ENCODE assay signal across 13 mouse cellular contexts in genomic region chr5:33222841-33223744, GRCm38 (mm10). TPM values are rescaled to one million over a fixed set of nuclear protein-coding genes. Genes with fewer than 3 reads are reported as not detected.
DNase-seq lines count a peak whose midpoint lies in the region; ATAC-seq and TF ChIP-seq lines count a peak whose summit lies in the region.
"Had no signal": no experiment of that assay in that cellular context is flagged by ENCODE, and none has a peak within 500 bp of the region (broad histone marks: within the 10 kb centered on the region; RNA-seq: fewer than 3 reads in every experiment).

No protein-coding gene starts in this region.

- no peaks in the 10 kb centered on the region for H3K36me3 ChIP-seq in lung, embryonic 15.5 days
- no peaks in the 10 kb centered on the region for H3K36me3 ChIP-seq in limb, embryonic 10.5 days
- H3K36me3 ChIP-seq in stomach, postnatal 0 days (ENCODE audit: control insufficient read depth, insufficient read depth, low read length): no peaks in the 10 kb centered on the region
- H3K36me3 ChIP-seq in midbrain, embryonic 14.5 days (ENCODE audit: control insufficient read depth, insufficient read depth, low read length): no peaks in the 10 kb centered on the region
- H3K36me3 ChIP-seq: forebrain, embryonic 12.5 days had no signal

- no peak for TF ChIP-seq POLR2A in lung, adult 2 months (IDR thresholded peaks at IDR 0.05; ENCODE audit: borderline replicate concordance, extremely low read depth, low read depth, low read length)

- peak overlapping the region; percentile 84 for H3K27ac ChIP-seq in gastrocnemius, adult 2 months
- peak overlapping the region; percentile 60 for H3K27ac ChIP-seq in lung, embryonic 15.5 days
- H3K27ac ChIP-seq in limb, embryonic 10.5 days: peak overlapping the region; percentile 53
- H3K27ac ChIP-seq in stomach, postnatal 0 days (replicated peaks): 0 out of 2 replicates have a peak overlapping the region, but pooled peaks have one; percentile 10
- no peak overlapping the region for H3K27ac ChIP-seq in midbrain, embryonic 14.5 days (replicated peaks; ENCODE audit: low read depth, low read length)
- H3K27ac ChIP-seq: forebrain, embryonic 12.5 days had no signal

- ATAC-seq in lung, embryonic 15.5 days (ENCODE audit: borderline replicate concordance, extremely low read depth, low FRiP score, low TSS enrichment): no peak
- ATAC-seq in stomach, postnatal 0 days (ENCODE audit: low FRiP score, low TSS enrichment): no peak
- no peak for ATAC-seq in midbrain, embryonic 14.5 days (ENCODE audit: low FRiP score, low TSS enrichment)

- no peaks in the 10 kb centered on the region for H3K27me3 ChIP-seq in lung, embryonic 15.5 days
- no peaks in the 10 kb centered on the region for H3K27me3 ChIP-seq in limb, embryonic 10.5 days (ENCODE audit: low read depth, poor library complexity, severe bottlenecking)
- H3K27me3 ChIP-seq in stomach, postnatal 0 days (ENCODE audit: control insufficient read depth, insufficient read depth, low read length): no peaks in the 10 kb centered on the region
- H3K27me3 ChIP-seq in midbrain, embryonic 14.5 days (ENCODE audit: control insufficient read depth, insufficient read depth, low read length): no peaks in the 10 kb centered on the region
- H3K27me3 ChIP-seq: forebrain, embryonic 12.5 days had no signal

- 37% methylated on average over 9 of the region's 9 CpGs for WGBS in lung, embryonic 15.5 days
- WGBS in lung, adult 2 months: 40% methylated on average over 9 of the region's 9 CpGs
- WGBS in limb, embryonic 10.5 days: 65% methylated on average over 9 of the region's 9 CpGs
- 51% methylated on average over 9 of the region's 9 CpGs for WGBS in stomach, postnatal 0 days
- 77% methylated on average over 9 of the region's 9 CpGs for WGBS in midbrain, embryonic 14.5 days

- no peak overlapping the region for H3K4me3 ChIP-seq in gastrocnemius, adult 2 months
- H3K4me3 ChIP-seq in lung, embryonic 15.5 days: no peak overlapping the region
- H3K4me3 ChIP-seq in lung, adult 2 months (replicated peaks; ENCODE audit: extremely low read depth, low read depth, low read length): no peak overlapping the region
- no peak overlapping the region for H3K4me3 ChIP-seq in limb, embryonic 10.5 days
- no peak overlapping the region for H3K4me3 ChIP-seq in stomach, postnatal 0 days (ENCODE audit: low read depth, low read length)
- no peak overlapping the region for H3K4me3 ChIP-seq in midbrain, embryonic 14.5 days (replicated peaks; ENCODE audit: low read depth, low read length)
- H3K4me3 ChIP-seq: forebrain, embryonic 12.5 days; megakaryocyte, embryonic 14.5 days had no signal

- peaks cover 50% of the 10 kb centered on the region for H3K4me1 ChIP-seq in lung, embryonic 15.5 days
- peaks cover 11% of the 10 kb centered on the region for H3K4me1 ChIP-seq in lung, adult 2 months (ENCODE audit: control insufficient read depth, insufficient read depth, low read length)
- peaks cover 34% of the 10 kb centered on the region for H3K4me1 ChIP-seq in limb, embryonic 10.5 days
- H3K4me1 ChIP-seq in stomach, postnatal 0 days (replicated peaks; ENCODE audit: control insufficient read depth, insufficient read depth): peaks cover 15% of the 10 kb centered on the region
- H3K4me1 ChIP-seq in midbrain, embryonic 14.5 days (ENCODE audit: control insufficient read depth, insufficient read depth, low read length): no peaks in the 10 kb centered on the region

- no peak for TF ChIP-seq CTCF in gastrocnemius, adult 2 months (IDR thresholded peaks at IDR 0.05)
- no peak for TF ChIP-seq CTCF in lung, adult 2 months (IDR thresholded peaks at IDR 0.05; ENCODE audit: insufficient read depth, low read length)
- no peak for TF ChIP-seq CTCF in stomach, postnatal 0 days (IDR thresholded peaks at IDR 0.05; ENCODE audit: low read depth)

- intact Hi-C loops in gastrocnemius, adult 2 months (cut with DNase I): loop anchor here (5.0 kb wide), 1 partner anchor 44 kb away; no protein-coding TSS in a partner anchor

- H3K9ac ChIP-seq in lung, embryonic 15.5 days: no peak overlapping the region
- H3K9ac ChIP-seq in stomach, postnatal 0 days (ENCODE audit: low read length): no peak overlapping the region
- H3K9ac ChIP-seq in midbrain, embryonic 14.5 days (replicated peaks; ENCODE audit: low read length): no peak overlapping the region
- H3K9ac ChIP-seq: forebrain, embryonic 12.5 days had no signal

- H3K9me3 ChIP-seq in lung, embryonic 15.5 days: no peaks in the 10 kb centered on the region
- no peaks in the 10 kb centered on the region for H3K9me3 ChIP-seq in limb, embryonic 10.5 days (replicated peaks)
- H3K9me3 ChIP-seq in stomach, postnatal 0 days (ENCODE audit: control insufficient read depth, low read length): no peaks in the 10 kb centered on the region
- no peaks in the 10 kb centered on the region for H3K9me3 ChIP-seq in midbrain, embryonic 14.5 days (ENCODE audit: control insufficient read depth, low read length)
- H3K9me3 ChIP-seq: forebrain, embryonic 12.5 days; megakaryocyte, embryonic 14.5 days had no signal

- DNase-seq in gastrocnemius, adult 2 months: no peak
- DNase-seq in gastrocnemius, adult 18-20 months (ENCODE audit: low spot score): no peak
- DNase-seq in lung, adult 2 months: no peak
- no peak for DNase-seq in limb, embryonic 10.5 days (ENCODE audit: low spot score)
- no peak for DNase-seq in stomach, postnatal 0 days (ENCODE audit: low spot score)
- DNase-seq in spleen, postnatal 36 days (ENCODE audit: low spot score in 2 of 2): no peak
- no peak for DNase-seq in midbrain, embryonic 14.5 days
- DNase-seq: B cell, adult 2 months; gastrocnemius, postnatal 36 days; layer of hippocampus, adult 9-11 months had no signal

- H3K4me2 ChIP-seq in lung, embryonic 15.5 days: no peak overlapping the region
- H3K4me2 ChIP-seq in stomach, postnatal 0 days (replicated peaks; ENCODE audit: low read depth): no peak overlapping the region
- no peak overlapping the region for H3K4me2 ChIP-seq in midbrain, embryonic 14.5 days (ENCODE audit: low read length)
- H3K4me2 ChIP-seq: forebrain, embryonic 12.5 days had no signal

- no peak for TF ChIP-seq EP300 in stomach, postnatal 0 days (optimal IDR thresholded peaks at IDR 0.05)

RNA-seq across cellular contexts. Expression of gene Spon2, which starts 4.8 kb away (rescaled TPM):
- total RNA-seq in gastrocnemius, adult 2 months (2021): 1 to 10 TPM; 1.4 to 5.4 TPM
- 1 to 10 TPM; 1.5 to 1.6 TPM for total RNA-seq in gastrocnemius, adult 18-20 months (2021)
- 21.3 and 26.4 TPM in 2 replicates for polyA plus RNA-seq in lung, embryonic 15.5 days (2015; fragmentation: Nextera tagmentation; extraction: Ambion mirVana)
- 27.3 and 47.8 TPM in 2 replicates for polyA plus RNA-seq in lung, adult 2 months (2012; rRNA removed)
- 2.8 TPM in 2 replicates for polyA plus RNA-seq in limb, embryonic 10.5 days (2016; fragmentation: Nextera tagmentation; extraction: Ambion mirVana)
- polyA plus RNA-seq in stomach, postnatal 0 days (2015; fragmentation: Nextera tagmentation; extraction: Ambion mirVana): 41.2 and 43.6 TPM in 2 replicates
- polyA plus RNA-seq in midbrain, embryonic 14.5 days (2014; fragmentation: Nextera tagmentation; extraction: Ambion mirVana): 0.50 and 1.6 TPM in 2 replicates

RNA-seq across cellular contexts. Expression of gene Ctbp1, which starts 51.7 kb away (rescaled TPM):
- total RNA-seq in gastrocnemius, adult 2 months (2021): 100 to 1,000 TPM; 223 to 241 TPM
- total RNA-seq in gastrocnemius, adult 18-20 months (2021): 100 to 1,000 TPM; 211 to 229 TPM
- 351 and 372 TPM in 2 replicates for polyA plus RNA-seq in lung, embryonic 15.5 days (2015; fragmentation: Nextera tagmentation; extraction: Ambion mirVana)
- 304 and 332 TPM in 2 replicates for polyA plus RNA-seq in lung, adult 2 months (2012; rRNA removed)
- polyA plus RNA-seq in limb, embryonic 10.5 days (2016; fragmentation: Nextera tagmentation; extraction: Ambion mirVana): 440 and 473 TPM in 2 replicates
- polyA plus RNA-seq in stomach, postnatal 0 days (2015; fragmentation: Nextera tagmentation; extraction: Ambion mirVana): 157 and 165 TPM in 2 replicates
- polyA plus RNA-seq in midbrain, embryonic 14.5 days (2014; fragmentation: Nextera tagmentation; extraction: Ambion mirVana): 578 and 581 TPM in 2 replicates
